Mouse (Mus musculus) kidney, postnatal 25 days (tissue): ENCODE measurements around the gene Prss56.

ENCODE experiments used
- DNase-seq, 2 experiments: peaks; one replicate each; pipeline ENCODE4 v3.0.0; 2021; ENCODE audit warnings: mixed read lengths in 2 of 2

The Prss56 gene

GRCm38 (mm10) chr1:87183013-87183412 is at the start of gene Prss56:
TSS of gene Prss56 (plus strand) at chr1:87183313.
- DNase-seq, result no peak

GRCm38 (mm10) chr1:87141550-87141949 is 41.6 kb upstream of the Prss56 start:
- no peak for DNase-seq

GRCm38 (mm10) chr1:87142456-87142855 is 40.7 kb upstream of the Prss56 start:
- DNase-seq, result no peak

DNA sequence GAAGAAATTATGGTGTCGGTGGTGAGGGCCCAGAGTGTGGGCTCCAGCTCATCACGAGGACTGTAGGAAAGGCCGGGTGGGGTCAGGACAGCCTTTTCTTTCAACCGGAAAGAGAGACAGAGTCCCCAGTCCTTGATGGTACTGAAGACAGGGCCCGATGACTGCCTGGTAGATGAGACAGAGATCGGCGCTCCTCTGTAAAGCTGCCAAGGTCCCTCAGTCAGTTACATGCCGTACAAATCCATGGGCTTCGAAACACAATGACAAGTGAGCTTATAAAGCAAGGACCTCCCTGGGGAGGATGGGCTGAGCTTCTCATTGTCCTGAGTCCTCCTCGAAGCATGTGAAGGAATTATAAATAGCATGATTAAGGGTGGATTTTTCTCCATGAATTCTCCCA is 40.0 kb upstream of the Prss56 start:
- no peak for DNase-seq

DNA sequence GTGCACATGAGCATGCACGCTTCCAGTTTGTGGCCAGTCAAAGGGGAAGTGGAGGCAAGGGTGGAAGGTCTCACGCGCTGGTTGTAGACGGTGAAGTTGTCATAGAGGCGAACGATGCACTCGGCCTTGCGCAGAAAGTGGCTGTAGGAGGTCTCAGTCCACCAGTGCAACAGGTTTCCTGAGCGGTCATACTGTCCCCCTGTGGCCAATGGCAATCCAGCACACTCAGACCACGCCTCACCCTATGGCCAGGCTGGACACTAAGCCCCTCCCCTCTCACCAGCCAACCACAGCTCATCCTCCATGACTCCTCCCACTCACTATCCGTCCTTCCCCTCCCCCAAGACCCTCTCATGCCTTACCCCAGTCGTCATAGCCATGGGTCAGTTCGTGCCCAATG is 33.7 kb upstream of the Prss56 start:
- DNase-seq, result no peak

GRCm38 (mm10) chr1:87151286-87151685 is 31.8 kb upstream of the Prss56 start:
- DNase-seq, result no peak

DNA sequence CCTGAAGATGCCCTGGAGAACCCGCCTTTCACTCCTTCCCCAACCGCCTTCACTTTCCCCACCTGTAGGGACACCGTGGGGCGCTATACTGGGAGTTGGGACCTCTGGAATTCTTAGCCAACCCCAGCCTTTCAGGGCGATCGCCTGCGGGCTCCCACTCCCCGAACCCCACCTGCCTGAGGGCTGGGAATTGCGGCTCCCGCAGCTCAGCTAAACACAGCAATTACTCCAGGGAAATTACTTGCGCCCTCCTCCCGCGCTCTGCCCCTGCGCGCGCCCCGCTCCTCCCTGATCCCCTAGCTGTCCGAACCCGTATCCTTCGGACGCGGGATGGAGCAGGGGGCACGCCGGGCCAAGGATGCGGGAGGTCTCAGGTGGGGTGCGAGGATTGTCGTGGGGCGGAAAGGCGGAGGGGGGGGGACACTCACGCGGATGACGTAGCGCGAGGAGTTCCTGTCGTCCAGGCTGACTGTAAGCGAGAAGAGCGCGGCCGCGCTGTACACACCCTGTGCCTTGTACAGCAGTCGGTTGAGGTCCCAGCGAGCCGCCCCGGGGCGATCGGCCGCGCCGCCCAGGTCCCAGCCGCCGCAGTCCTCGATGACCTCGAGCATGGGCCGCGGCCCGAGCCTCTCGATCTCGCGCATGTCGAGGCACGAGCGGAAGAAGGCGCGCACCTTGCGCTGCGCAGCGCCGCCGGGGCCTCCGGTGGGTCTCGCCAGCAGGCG is 29.2 kb upstream of the Prss56 start:
- no peak for DNase-seq

DNA sequence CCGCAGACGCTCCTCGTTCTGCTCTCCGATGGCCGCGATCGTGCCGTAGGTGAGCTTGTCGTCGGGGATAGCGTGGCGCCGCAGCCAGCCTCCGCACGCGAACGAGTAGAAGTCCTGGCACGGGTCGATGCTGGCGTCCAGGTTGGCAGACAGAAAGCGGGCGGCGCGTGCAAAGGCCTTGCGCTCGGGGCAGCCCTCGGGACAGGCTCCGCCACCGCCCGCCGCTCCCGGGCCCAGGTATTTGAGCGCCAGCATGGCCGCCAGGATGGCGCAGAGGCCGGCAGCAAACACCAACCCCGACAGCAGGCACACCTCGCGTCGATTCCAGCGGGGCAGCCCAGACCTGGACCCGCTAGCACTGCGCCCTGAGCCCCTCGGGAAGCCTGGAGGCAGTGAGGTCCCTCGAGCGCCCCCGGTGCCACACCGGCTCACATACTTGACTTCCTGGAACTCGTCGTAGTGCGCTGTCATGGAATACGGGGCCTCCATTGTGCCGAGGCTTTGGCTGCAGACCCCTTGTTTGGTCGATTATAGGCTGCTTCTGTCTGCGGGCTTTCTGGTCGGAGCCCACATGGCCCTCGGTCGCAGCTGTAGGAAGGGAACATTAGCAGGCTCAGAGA is 28.5 kb upstream of the Prss56 start:
- DNase-seq, result no peak

DNA sequence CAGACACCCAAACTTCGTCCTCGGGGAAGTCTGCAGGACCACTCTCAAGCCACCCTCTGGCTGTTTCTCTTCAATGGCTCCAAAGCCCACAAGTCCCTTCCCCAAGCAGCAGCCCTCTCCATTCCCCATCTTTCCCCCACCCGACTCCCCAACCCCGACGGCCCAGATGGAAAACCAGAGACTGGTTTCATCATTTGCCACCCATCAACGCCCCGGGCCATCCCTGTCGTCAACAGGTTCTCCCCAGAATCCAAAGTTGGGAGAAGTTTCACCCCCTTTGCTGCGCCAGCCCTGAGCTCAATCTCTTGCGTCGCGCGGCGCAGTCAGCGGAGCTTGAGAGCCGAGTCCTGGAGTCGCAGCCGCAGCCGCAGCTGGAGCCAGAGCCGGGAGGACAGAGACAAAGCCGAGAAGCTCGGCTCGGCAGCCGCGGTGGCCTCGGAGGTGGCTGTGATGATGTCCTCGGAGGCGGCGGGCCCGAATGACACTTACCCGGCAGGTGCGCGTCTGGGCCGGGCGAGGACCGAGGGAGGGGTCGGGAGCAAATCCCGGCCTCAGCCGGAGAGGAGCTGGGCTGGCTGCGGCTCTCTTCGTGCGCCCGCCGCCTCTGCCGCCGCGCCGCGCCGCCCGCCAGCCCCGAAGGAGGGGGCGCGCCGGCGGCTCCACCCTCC is 27.4 kb upstream of the Prss56 start:
- DNase-seq, result no peak

DNA sequence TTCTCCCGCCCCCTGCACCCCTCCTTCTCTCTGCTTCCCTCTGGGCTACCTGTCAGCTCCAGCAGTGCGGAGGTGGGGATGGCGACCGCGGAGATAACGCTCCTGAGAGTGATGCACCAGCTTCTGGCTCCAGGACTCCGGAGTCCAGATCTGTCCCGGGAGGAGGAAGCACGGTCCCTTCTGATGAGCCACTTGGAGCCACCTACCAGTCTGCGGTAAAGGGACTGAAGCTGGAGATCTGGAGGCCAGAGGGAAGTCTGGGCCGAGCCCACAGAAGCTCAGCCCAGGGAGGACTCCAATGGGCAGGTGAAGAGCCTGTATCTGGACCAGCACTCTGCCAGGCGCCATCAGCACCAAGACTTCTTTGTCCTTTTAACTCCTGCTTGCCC is 26.9 kb upstream of the Prss56 start, which contains the start of gene Ecel1:
TSS of gene Ecel1 (minus strand) at position 323 of the 389 bp plus-strand sequence.
- DNase-seq, result no peak

DNA sequence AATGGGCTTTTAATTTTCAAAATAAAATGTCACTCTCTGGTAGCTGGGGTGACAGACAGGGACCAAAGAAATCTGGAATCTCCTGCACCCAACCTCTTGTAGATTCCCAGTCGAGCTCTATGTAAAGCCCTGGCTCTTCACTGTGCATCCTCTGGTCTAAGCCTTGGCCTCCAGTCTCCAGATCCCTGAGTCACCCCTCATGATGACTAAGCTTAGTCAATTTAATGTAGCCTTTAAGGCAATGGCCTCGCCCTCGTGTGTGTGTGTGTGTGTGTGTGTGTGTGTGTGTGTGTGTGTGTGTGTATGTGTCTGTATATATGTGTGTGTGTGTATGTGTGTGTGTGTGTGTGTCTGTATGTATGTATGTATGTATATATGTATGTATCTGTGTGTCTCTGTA is 23.7 kb upstream of the Prss56 start:
- no peak for DNase-seq

DNA sequence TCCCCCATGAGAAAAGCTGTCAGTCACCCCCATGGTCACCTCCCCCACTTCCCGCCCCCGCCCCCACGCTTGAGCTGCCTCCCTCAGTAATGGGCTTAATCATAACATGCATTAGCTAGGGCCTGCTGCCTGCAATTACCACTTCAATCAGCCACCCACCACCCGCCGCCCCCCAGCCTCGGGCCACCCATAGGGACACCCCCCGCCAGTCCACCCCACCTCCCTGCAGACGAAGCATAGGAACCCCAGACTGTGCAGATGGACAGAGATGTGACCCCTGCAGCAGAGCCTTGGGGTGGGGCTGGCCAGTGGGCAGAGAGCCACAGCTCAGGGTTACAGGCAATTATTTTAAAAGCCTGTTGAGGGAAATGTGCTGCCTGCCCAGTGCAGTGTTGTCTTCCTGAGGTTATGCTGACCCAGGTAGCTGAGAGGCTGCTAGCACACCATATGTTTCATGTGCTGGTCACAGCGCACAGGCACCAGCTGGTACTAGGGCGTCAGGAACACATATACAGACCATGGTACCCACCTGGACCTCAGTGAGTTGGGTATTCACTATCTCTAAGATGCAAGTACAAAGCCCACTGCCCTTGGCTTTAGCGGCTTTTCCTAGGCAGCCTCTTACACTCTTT is 18.8 kb upstream of the Prss56 start:
- DNase-seq, result no peak

DNA sequence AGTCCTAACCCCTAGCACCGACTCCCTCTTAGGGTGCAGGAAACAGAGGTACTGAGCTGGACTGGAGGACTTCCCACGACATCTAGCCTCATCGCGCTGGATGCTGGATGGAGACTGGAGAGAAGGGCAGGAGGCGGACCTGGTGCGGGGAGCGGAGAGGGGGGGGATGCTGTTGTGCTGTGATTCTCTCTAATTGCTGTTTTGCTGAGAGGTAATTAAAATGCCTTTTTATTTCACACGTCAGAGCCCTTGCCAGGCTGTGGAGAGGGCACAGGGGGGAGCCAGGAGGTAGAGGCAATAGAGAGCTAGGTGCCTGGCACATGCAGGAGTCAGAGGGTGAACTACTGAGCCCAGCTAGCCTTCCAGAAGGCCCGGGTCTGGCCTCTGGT is 18.3 kb upstream of the Prss56 start:
- DNase-seq, result no peak

DNA sequence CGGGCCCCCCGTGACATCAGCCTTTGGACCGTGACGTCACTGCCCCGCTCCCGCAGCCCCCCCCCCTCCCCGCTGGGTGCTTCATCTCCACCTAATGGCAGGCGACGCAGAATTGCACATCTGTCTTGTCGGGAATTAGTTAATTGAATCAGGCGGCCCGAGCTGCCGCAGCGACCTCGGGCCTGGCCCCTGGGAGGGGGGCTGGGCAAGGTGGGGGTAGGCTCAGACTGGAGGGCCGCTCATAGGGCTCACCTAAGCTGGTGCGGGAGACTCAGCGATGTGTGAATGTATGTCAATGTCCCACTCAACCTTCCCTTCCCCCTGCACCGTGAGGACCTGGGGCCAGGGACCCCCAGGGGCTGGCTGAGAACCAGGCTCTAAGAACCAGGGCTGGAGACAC is 12.7 kb upstream of the Prss56 start:
- no peak for DNase-seq

- no peak for DNase-seq
Observed at GRCm38 (mm10) chr1:87171312-87171711, 11.8 kb upstream of the Prss56 start.

DNA sequence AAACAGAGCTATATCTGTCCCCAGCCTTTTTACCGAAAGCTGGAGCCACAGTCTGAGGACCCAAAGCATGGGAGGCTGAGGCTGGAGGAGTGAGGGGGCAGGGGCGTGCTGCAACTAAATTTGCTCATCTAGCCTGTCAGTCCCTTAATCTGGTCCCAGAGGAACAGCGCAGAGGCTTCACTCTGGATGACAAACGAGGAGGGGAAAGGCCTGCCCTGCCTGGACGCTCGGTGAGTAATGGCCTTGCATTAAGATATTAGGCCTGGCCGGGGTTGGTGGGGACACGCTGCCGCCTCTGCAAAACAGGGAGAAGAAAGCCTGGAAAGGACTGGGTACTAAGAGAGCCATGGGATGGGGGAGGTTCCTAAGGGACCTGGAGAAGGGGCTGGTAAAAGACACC is 10.8 kb upstream of the Prss56 start:
- no peak for DNase-seq

- peak; percentile 68 to 76 for DNase-seq
Observed at GRCm38 (mm10) chr1:87174006-87174955, 8.8 kb upstream of the Prss56 start.

GRCm38 (mm10) chr1:87175852-87176292 is 7.2 kb upstream of the Prss56 start:
- peak in 1 of 2 experiments; percentile 54 for DNase-seq

DNA sequence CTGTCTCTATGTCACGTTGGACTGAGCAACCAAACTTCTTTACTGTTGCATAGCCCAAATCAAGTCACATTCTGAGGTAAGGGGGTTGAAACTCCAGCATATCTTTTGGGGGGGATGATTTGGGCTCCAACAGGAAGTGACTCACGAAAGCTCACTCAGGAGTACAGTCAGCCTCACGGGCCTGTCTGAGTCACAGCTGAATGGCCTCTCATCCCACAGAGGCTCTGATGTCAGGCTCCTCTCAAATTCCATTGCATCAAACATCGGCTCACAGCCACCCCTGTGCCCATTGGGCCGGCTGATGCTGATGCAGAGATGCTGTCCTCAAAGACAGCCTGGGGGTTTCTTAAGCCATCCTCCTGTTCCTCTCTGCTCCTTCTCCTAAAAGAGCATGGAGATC is 2.2 kb upstream of the Prss56 start:
- DNase-seq, result no peak

GRCm38 (mm10) chr1:87183998-87184750 is 1.1 kb downstream of the Prss56 start:
- DNase-seq, result no peak

GRCm38 (mm10) chr1:87184751-87185139 is 1.6 kb downstream of the Prss56 start:
- DNase-seq, result peak; percentile 84 to 87

DNA sequence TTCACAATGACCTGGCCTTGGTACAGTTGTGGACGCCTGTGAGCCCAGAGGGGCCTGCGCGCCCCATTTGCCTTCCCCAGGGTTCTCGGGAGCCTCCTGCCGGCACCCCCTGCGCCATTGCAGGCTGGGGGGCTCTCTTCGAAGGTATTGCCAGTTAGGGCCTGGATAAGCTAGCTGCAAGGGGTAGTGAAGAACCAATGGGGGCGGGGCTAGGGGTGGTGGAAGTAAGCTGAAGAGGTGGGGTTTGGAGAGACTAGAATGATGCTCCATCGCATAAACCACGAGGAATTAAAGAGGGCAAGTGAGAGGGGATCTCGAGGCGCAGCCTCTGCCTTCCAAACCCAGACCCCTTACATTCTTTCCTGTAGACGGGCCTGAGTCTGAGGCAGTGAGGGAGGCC is 2.4 kb downstream of the Prss56 start:
- DNase-seq, result no peak
